Mouse (Mus musculus): ENCODE results near the gene Sned1. TPM values are rescaled to one million over a fixed set of nuclear protein-coding genes. Genes with fewer than 3 reads are reported as not detected.
"Not testable (repeated sequence)": the region's sequence is repeated elsewhere in the genome, so short reads cannot be mapped to it uniquely, and the experiment has no call there.

The Sned1 gene
- 7.4 and 10.7 TPM in 2 replicates for polyA plus RNA-seq (2012; rRNA removed)

DNA sequence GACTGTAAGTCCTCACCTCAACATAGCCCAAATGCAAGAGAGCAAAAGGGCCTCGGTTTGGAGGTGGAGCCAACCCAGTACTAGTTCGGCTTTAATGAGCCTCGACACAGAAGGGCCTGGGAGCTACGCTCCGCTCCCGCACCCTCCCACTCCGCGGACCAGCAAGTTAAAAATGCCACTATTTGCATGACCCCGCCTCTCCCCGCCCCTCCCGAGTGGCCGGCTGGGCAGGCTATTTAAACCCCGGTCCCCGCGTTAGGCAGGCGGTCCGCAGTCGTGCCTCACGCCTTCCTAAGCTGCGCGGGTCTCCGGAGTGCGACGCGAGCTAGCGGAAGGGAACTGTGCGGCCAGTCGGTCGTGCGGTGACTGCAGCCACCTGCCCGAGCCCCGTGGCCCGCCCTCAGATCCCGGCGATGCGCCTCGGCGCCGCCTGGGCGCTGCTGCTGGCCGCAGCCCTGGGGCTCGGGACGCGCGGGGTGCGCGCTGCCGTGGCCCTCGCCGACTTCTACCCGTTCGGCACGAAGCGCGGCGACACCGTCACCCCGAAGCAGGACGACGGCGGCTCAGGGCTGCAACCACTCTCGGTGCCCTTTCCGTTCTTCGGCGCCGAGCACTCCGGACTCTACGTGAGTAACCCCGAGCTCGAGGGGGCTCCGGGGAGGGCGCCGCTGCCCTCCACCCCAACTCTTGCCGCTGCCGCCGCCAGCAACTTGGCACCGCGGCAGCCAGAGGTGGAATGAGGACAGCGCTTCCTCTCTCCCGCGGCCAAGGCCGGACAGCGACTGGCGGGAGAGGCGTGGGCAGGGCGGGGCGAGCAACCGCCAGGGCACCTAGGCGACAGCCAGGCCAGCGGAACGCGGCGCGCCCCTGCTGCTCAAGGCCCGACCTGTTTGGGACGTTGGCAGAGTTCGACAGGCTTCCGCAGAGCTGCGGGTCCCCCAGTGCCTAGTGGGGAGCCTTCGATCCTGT is at the start of gene Sned1:
Gene Sned1 (plus strand): TSS at position 266 of the 969 bp plus-strand sequence.
- DNase-seq (ENCODE audit: low read depth), result peak; percentile 17

DNA sequence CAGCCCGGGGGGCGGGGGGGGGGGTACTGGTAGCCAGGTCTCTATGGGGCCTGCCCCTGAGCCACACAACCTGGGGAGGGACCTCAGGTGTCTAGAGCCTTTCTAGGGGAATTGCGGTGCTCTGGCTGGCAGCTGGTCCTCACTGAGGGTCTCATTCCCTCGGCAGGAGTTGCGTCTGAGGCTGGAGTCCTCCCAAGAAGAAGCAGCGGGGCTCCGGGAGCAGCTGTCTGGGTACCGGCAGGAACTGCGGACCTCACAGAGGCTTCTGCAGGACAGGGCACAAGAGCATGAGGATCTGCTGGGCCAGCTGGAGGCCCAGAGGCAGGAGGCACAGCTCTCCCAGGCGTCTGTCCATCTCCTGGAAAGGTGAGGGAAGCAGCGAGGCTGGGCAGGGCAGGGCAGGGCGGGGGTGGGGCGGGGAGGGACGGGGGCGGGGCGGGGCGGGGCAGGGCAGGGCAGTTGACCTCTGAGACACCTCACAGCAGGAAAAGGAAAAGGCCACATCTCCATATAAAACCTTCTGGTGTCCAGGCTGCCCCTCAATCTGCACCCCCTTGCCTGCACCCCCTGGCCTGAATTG is 44.8 kb upstream of the Sned1 start:
- no peak for DNase-seq (ENCODE audit: low read depth)

DNA sequence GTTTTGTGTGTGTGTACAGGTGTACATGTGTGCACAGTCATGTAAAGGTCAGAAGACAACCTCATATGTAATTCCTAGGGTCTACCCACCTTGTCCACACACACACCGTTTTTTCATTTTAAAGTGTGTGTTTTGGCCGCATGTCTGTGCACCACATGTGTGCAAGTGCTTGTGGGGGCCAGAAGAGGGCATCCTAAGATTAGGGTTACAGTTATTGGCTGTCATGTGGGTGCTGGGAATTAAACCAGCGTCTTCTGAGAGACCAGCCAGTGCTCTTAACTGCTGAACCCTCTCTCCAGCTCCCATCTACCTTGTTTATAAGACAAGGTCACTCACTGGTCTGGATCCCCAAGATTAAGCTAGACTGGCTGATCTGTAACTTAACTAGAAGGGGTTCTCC is 40.7 kb upstream of the Sned1 start:
- DNase-seq (ENCODE audit: low read depth), result no peak

DNA sequence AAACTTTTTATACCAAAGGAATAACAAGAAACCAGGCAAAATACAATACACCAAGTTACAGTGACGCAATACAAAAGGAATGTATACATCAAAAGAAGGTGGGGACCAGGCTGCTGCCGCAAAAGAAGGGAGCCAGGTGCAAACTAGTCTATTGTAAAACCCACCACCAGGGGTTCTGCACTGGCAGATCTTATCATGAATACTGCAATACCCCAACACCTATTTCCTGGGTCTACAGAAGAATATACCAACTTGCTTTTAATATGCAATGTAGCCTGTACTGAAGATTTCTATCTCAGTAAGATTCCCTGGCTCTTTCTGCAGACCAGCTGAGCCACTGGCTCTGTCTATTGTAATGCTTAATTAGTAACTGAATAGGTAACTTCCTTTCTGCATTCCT is 38.2 kb upstream of the Sned1 start:
- DNase-seq (ENCODE audit: low read depth), result not testable (repeated sequence)

DNA sequence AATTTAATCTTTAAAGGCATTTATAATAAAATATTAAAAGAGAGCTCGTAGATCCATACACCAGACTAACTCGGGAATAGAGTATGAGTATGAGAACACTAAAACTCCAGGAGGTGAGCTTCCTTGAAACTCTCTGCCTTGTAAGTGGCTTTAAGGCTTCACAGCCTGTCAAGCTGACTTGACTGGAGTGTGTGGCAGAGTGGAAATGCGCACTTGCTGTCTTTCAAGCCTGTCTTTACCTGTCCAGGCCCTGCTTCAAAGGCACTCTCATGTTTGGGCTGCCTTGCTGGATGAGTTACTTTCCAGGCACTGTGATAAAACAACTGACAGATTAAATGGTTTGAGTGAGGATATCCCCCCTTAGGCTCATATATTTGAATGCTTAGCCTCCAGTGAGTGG is 37.7 kb upstream of the Sned1 start:
- DNase-seq (ENCODE audit: low read depth), result no peak

DNA sequence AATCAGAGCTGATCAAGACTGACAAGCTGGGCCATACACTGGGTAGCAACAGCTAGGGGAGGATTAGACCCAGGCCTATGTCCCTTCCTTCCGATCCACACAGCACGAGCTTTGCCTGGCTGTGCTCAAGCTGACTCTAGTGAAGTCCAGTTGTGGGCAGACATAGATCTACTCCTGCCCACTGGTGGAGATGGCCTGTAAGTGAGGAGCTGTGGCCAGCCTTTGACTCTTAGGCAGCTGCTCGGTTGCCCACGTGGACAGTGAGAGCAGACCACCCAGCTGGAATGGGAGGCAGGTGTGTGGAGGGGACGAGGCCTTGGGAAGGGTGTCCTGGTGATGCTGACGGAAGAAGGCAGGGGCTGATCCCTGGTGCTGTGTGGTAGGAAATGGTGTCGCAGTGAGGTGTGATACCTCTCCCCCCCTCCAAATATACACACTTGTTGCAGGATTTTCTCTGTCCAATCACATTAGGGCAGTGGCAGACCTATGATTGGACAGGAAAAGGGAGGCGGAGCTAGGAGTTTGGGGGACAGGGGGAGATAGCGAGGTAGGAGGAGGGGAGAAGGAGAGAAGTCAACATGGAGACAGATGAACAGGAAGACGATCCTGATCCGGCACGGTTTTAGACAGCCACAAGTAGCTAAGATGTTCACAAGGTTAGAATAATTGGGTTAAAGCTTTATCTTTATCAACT is 29.2 kb upstream of the Sned1 start:
- no peak for DNase-seq (ENCODE audit: low read depth)

DNA sequence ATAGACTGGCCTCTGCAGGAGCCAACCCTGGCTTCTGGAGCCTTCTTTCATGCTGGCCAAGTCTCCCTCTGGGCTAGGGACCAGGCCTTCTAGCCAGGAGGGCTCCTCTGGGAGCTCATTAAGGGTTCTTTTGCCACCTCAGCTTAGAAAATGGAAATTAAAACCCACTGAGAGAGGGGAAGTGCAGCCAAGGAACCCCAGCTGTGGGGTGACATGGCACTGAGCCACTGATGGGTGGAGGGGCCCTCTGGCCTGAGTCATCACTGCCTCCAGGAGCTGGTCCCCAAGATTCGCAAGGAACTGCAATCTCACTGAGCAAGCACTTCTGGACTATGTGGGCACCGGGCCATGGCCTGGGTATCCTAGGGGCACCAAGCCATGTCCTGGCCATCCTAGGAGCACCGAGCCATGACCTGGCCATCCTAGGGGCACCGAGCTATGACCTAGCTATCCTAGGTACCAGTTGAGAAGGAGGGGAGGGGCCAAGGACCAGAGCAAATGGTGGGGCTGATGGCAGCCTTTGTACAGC is 28.0 kb upstream of the Sned1 start:
- no peak for DNase-seq (ENCODE audit: low read depth)

DNA sequence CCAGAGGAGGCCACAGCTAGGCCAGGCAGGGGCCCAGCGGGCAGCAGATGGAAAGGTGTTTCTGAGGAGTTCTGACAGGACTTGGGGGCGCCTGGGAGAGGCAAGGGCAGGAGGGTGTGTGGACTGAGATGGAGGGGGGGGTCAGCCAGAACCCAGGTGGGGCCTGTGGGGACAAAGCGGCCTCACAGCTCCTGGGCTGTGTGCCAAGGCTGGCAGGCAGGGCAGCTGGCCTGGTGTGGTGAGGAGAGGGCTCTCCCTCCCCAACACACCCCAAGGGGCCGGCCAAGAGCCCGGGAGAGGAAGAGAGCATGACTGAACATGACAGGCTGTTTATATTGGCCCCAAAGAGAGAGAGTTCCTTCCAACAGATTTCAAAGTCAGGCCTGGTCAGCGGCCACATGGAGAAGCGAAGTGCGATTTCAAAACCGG is 25.4 kb upstream of the Sned1 start:
- peak; percentile 64 for DNase-seq (ENCODE audit: low read depth)

DNA sequence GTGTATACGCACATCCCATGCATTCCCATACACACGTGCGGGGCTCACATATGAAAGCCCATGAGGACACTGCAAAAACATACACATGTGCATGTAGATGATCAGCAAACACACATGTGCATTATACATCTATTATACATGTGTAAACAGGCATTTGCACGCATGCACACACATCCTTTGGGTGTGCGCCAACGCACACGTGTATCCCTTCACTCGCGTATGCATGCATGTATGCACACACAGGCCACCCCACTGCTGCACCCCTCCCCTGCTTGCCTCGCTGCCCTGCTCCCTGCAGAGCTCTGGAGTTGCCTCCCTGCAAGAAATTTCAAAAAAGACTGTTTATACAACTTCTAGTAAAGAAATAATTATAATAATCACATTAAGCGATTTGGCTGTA is 24.6 kb upstream of the Sned1 start:
- no peak for DNase-seq (ENCODE audit: low read depth)

DNA sequence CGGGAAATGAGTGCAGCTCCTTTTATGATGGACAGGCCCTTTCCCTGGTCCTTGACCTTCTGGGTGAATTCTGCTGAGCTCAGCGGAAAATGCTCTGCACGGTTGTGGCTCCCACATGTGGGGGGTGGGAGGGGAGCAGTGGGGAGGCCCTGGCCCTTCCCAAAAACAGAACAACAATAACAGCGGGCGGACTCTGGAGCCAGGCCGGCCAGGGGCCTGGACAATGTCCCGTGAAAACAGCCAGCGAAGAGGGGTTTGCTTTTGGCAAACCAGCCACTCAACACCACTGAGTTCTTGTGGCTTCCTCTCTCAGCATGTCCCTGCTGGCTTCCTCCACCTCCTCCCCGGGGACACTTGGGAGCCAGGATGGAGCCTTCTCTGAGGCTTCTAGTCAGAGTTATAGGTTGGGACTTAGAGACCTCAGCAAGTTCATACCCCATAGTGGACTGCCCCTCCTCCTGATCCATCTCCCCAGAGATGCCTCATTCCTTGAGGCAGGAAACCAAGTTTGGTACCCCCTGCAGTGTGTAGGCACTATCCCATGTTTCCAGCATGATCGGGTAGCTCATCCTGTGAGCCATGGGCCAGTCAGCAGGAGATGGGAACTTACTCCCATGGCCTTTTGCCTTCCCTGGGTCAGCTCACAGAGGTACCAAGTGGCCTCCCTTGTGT is 24.0 kb upstream of the Sned1 start:
- DNase-seq (ENCODE audit: low read depth), result no peak

DNA sequence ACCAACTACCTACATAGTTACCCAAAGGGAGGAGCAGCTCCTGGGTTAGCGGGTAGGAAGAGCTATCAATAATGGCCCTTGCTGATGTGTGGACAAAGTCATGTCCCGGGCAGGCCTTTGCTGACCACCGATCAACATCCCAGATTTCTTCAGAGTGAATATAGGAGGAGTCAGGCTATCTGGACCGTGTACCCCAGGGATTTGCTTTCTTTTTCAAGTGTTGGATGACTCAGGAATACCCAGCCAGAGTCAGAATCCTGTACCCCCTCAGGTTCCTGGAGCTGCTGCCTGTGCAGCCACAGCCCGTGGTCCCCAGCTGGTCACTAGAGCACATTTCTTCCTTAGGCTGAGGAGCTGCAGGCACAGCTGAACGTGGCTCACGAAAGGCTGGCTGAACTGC is 23.2 kb upstream of the Sned1 start:
- no peak for DNase-seq (ENCODE audit: low read depth)

DNA sequence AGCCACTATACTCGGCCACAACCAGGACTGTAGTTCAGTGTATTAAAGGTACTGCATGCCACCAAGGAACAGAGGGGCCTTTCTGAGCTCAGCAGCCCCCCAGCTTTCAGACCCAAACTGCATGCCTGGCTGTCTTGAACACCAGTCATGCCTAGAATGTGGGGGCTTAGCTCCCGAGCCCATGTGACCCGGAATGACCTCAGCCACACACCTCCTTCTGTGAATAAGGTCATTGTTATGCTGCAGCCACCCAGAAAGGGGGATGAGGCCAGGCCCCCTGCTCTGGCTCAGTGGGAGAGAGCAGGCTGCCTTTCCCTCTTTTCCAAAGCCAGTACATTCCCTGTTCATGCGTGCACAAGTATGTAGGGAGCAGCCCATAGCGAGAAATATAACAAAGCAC is 21.0 kb upstream of the Sned1 start:
- DNase-seq (ENCODE audit: low read depth), result no peak

DNA sequence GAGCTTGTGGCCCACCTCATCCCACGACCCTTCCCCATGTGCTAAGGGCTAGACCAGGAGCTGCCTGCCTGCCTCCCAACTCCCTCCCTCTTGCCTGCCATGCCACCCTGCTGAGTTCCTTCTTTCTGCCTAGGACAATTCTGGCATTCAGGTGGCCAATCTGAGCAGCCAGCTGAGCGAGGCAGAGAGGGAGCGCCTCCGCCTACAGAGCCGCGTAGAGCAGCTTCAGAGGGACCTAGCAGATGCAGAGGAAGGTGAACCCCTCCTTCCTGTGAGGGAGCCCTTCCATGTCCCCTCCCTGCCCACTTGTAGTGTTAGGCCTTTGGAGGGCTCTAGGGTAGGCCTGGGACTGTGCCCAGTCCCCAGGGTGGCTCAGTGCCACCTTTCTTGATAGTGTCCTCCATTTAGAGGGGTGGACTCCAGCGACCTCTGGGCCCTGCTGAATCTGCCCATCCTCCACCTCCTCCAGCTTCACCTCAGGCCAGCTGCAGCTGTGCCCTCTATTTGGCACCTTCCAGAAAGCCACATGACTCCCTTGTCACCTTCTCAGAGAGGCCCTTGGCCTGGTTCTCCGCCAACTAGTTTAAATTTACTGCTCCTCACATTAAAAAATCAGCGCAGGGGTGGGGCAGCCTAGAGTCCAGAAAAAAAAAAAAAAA is 18.7 kb upstream of the Sned1 start:
- no peak for DNase-seq (ENCODE audit: low read depth)

DNA sequence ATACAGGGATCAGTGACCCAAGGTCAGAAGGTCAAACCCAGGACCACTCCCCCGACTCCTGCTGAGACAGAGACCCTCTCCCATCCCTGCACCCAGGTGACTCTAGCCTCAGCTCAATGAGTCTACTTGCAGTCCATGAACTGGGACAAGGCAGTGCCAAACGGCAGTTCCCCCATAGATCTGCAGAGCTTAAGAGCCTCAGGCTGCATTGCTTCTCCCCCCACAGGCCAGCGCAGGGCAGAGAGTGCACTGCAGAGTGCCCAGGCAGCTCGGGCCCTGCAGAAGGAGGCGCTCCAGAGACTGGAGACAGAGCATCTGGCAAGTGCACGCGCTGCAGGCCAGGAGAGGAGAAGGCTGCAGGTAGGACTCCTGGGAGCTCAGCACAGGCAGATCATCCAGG is 18.1 kb upstream of the Sned1 start:
- no peak for DNase-seq (ENCODE audit: low read depth)

DNA sequence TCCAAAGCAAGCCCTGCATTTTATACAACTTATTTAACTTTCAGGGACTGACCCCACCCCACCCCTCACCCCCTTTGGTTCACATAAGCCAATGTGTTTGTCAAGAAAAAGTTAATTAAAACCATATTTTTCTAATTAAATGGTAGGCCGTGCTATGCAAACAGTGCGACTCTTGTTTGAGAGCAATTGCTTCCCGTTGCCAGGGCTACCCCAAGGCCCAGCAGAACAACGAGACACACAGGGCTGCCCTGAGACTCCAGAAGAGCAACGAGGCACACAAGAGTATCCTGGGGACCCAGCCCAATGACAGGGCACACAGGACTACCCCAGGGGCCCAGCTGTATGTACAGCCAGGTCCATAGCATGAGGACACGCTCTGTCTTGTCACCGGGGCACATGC is 14.9 kb upstream of the Sned1 start:
- DNase-seq (ENCODE audit: low read depth), result no peak

DNA sequence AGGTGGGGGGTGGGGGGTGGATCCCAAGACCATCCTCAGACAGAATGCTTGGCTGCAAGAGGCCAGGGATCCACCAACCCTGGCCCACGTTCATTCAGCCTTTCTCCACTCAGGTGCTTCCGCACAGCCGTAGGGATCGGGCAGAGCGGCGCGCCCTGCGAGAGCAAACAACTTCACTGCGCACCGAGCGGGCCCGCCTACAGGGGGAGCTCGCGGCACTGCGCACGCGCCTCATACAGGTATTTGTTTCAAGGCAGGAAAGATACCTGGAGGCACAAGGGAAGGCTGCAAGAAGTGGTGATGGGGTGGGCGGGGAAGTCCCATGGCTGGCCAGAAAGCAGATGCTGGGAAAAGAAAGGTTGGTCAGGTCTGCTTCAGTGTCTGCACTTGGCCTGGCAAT is 11.7 kb upstream of the Sned1 start:
- no peak for DNase-seq (ENCODE audit: low read depth)

DNA sequence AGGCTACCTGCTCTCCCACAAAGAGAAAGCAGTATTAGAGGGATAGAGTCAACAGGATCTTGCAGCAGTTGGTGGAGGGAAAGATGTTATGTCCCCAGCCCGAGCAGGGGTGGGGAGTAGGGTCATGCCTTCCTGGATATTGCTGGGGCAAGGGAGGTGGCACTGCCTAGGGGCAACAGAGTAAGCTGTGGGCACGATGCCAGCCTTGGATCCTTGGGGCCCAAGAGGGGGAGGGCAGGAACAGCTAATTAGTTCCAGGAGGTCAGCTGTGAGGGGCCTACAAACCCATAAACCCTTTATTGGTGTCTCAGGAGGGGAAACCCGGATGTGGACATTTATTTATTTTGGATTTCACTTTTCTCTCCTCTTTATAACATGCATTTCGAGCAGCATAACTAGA is 10.4 kb upstream of the Sned1 start:
- no peak for DNase-seq (ENCODE audit: low read depth)

DNA sequence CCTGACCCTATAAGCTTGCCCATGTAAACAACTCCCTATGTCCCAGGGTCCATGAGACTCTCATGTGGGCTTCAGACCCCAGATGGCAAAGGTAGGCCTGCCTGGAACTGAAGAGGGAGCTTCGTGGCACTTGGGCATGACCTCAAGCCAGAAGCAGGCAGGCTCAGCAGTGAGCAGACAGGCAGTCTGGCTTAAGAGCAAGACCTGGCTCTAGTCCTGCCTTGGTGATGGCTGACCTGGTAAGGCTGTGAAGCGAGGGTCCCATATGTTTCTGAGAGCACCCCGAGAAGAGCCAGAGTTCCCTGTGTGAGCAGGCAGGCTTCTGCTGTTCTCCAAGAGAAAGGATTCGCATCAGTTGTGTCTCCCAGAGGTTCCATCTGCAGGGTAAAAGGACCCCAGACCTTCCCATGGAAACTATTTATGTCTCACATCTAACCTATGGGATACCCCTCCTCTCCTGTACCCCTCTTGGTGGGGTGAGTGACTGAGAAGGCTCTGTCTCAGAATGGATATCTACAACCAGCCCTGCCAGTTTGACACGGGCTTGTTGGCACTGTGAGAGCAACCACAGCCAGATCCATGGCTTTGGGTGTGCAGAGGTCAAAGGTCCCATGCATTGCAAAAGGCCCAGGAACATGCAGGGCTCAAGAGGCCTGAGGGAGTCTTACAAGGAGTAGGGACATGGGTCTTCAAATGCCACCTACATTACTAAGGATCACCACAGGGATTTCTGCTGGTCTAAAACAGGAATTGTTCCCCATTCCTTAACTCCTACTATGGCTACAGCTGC is 9.7 kb upstream of the Sned1 start:
- DNase-seq (ENCODE audit: low read depth), result peak; percentile 28

DNA sequence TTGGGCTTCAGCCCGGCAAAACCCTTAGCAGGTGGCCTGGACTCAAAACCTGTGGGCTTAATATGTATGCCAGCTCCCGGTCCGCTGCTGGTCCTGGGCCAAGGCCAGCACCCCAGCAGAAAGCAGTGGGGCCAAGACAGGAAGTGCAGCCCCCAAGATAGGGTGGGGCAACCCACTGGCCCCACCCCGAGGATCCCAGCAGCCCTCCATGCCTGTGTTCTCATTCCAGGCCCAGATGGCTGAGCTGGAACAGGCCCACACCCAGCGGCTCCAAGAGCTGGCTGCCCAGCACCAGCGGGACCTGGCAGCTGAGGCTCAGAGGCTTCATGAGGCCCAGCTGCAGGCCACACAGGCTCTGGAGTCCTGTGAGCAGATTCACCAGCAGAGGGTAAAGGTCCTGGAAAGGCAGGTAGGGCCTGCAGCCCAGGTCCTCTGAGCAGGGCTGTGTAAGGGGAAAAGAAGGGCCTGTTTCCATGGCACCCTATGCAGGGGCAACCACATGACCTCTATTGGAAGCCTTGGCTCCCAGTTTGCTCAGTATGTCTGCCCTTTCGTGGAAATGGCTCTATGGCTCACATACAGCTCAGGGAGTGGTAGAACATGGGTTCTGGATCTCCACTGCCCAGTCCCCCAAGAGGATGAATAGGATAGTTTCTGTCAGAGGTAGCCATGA is 8.2 kb upstream of the Sned1 start:
- no peak for DNase-seq (ENCODE audit: low read depth)

DNA sequence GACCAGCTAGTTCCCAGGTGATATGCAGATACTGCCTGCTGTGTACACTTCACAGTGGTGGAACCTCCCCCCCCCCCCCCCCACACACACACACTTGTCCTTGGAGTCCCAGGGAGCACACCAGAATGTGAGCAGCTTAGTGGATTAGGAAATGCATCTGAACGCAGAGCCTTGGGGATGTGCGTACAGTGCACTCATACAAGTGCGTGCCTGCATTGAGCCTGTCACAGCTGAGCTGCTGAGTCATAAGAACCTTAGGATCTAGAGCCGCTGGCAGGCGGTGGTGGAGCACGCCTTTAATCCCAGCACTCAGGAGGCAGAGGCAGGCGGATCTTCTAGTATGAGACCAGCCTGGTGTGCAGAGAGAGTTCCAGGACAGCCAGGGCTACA is 7.7 kb upstream of the Sned1 start:
- DNase-seq (ENCODE audit: low read depth), result no peak
